Mouse (Mus musculus) MEL-GATA-1-ER (cell line): ENCODE measurements at regions not wholly inside any gene's neighbourhood (a gene's known extent, or its start where the extent isn't known, plus 50 kb on each side); places are given as distances from the start of the nearest gene placed in this dataset.
"Not testable (repeated sequence)": the region's sequence is repeated elsewhere in the genome, so short reads cannot be mapped to it uniquely, and the experiment has no call there.

Experiments used
- DNase-seq: peaks from one replicate; pipeline ENCODE4 v3.0.0-alpha.2; 2012; ENCODE audit warnings: low read depth; ENCODE audit errors: extremely low read depth

DNA sequence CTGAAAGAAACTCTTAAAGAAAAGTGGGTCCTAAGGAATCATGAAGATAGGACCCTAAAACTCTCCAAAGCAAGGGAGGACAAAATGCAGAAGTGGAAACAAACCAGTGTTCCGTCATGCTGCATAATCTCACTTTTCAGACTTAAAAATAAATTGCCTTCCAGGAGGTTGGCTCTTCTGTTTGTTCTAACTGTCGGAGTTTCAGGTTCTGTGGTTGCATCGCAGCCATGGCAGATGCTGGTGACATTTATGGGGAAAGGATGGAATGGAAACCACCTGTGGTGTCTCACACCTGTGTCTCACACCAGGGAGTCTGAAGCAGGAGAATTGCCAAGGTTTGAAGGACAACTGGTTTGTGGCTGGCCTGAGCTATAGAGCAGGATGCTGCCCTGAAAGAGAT is 50.9 kb upstream of the Hivep1 start:
- no peak for DNase-seq

DNA sequence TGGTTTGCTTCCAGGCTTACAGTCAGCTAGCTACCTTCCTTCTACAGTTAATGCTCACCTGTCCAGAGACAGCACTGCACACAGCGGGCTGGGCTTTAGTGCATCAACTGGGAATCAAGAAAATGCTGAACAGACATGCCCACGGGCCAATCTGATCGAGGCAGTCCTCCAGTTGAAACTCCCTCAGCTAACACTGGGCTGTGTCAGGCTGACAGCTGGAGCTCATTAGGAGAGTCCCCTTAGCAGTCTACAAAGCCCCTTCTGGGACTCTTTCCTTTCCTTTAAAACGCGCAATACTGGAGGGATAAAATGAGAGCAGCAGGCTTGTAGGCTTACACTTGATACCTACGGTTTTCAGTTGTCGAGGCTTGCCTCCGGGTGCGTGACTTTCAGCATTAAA is 53.9 kb upstream of the Hivep1 start:
- DNase-seq, result no peak

DNA sequence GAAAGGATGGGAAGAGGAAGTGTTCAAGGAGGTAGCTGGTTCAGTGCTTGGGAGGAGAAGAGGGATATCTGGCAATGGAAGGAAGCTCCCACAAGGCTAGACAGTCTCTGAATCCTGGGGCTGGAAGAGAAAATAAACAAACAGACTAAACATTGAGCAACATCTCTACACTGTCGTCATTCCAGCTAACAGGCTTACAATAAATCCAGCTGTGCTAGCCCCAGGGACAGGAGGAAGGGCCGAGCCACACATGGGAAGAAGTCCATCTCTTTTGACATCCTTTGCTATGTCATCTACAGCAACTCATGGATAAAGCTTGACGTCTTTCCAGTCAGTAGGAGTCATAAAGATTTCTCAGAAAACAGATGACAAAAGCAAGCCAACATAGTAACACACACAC is 57.7 kb upstream of the Hivep1 start:
- DNase-seq, result no peak

DNA sequence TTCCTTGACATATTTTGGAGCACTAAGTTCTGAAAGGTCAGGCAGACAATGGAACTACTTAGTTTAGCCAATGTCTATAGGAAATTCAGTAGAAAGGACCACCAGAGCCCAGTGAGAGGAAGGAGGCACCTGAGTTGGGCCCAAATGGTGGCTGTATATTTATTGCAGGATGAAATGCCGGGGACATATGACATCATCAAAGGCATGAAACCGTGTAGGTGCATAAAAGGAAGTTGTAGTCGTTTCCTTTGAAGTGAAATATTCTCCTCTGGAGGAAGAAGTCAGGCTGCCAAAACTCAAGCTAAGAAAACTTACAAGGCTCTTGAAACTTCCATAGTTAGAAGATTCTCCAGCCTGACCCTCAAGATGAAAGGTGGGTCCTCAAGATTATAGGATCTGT is 75.9 kb upstream of the Hivep1 start:
- DNase-seq, result no peak

DNA sequence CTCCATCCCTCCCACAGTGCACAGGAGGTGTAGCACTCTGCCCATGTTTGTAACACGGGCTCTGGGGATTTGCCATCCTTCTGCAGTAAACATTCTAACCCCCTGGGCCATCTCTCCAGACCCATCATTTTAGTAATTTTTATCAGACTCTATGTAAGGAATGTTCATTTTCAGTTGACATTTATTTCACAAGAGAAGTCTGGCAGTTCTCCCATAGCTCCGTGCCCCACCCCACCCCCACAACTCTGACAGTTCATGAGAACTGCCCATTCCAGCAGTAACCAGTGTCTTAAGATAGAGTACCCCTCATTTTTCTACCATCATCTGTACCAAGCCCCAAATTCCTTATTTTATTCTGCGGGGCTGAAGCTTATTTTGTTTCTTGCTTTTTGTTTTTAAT is 88.9 kb upstream of the Hivep1 start:
- no peak for DNase-seq

DNA sequence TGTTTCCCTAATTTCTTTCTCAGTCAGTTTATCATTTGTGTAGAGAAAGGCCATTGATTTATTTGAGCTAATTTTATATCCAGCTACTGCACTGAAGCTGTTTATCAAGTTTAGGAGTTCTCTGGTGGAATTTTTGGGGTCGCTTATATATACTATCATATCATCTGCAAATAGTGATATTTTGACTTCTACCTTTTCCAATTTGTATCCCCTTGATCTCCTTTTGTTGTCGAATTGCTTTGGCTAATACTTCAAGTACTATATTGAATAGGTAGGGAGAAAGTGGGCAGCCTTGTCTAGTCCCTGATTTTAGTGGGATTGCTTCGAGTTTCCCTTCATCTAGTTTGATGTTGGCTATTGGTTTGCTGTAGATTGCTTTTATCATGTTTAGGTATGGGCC is 90.9 kb upstream of the Hivep1 start:
- DNase-seq, result not testable (repeated sequence)

DNA sequence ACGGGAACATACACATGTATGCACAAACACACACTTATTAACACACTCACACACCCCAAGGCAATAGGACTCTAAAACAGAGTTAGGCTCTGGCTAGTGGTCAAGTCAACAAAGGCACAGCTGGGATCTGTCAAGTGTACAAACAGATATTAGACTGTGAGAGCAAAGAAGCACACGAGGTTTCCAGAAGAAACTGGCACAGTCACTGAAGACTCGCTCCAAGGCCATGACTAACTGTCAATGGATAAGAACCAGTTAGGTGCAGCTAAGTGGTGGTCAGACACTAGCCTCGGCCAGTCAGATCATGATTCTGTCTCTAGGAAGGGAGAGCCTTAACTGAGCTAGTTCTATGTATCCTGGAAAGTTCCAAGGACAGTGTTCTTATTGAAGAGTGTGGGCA is 93.9 kb upstream of the Hivep1 start:
- DNase-seq, result no peak

DNA sequence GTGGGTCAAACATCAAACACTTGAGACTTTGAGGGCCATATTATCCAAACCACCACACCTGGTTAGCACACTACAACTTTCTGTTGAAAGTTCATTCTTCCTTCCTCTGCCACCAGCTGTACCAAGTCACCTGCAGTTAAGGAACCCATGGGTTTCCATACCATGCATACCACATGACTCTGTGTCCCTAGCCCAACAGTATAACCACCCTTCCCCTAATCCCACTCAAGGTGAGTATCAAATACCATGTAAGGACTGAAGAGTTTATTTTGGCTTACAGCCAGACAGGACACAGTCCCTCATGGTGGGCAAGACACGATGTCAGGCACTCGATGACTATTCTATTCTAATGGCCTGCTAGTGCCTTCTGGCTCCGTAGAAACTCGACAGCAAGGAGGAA is 95.9 kb upstream of the Hivep1 start:
- no peak for DNase-seq

DNA sequence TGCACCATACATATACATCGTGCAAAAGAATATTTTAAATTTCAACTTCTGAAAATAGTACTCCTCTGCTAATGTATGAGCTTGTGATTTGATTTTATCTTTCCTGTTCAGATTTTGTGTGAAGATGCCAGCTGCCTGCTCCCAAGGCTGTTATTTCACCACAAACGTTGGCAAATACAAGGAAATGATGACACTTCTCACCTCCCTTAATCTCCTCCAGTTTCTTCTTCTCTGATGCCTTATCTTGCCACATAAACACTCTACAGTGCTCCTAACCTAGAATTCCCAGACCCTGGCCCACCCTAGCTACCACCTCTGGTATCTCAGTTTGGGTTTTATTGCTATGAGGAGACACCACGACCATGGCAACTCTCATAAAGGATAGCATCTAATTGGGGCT is 96.6 kb upstream of the Hivep1 start:
- DNase-seq, result no peak

DNA sequence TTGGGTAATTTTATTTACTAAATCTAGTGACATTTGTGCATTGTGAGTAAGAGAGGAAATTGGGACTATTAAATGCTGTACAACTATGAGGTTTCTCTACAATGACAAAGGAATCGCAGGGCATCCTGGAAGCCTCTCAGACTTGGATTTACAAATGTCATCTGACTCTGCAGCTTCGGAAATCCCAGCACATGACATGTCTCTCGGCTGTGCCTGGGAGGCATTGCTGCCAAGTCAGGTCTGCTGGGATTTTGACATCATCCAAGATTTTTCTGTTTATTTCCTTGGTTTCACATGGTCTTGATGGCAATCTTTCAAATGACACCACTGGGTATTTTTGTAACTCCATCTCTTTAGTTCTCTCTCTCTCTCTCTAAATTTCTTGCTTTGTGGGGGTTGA is 99.4 kb upstream of the Hivep1 start:
- DNase-seq, result no peak

DNA sequence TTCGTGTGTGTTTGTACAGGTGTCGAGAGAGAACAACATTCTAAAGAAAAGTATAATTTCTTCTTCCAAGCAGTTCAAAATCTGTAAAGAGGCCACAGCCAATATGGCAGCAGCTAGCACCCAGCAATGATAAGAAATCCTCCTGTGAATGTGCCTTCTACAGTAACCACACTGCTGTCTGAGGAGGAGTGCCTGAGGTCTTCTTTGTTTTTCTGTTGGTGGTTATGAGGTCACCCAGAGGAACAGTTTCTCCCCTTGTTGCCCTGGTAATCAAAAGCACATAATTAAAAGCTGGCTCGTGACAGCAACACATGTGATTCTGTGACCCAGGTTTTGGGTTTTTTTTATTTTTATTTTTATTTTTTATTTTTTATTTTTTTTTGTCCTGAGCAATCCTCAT is 100.8 kb upstream of the Adtrp start:
- no peak for DNase-seq

DNA sequence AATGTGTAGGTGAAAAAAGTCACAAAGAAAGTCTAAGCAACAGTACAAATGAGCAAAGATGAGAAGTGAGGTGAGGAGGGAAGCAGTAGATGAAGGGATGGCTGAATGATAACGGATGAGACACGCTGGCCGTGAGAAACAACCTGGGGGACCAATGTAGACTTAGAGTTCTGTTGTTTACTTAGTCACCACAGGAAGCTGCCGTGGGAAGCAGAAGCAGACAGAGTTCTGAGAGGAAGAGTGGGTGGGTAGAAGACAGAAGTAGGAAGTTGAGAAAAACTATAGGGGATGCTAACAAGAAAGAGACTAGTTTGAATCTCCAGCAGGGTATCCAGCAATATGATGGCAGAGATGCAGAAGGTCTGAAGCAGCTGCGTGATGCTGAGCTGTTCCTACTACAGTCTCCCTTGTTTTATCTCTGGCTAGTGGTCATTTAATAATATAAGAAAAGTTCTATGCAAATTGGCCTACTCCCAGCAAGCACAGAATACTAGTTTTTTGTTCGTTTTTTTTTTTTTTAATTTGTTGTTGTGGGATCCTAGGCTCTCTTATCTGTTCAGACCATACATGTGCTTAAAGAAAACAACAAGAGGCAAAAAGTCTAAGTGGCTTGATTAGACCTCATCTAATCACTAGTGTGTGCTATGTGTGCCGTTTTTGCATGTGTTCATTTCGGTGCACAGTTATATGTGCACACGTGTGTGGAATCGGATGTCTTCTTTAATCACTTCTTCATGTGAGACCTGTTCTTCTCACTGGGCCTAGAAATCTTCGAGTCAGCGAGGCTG is 85.0 kb upstream of the Adtrp start:
- DNase-seq, result no peak

DNA sequence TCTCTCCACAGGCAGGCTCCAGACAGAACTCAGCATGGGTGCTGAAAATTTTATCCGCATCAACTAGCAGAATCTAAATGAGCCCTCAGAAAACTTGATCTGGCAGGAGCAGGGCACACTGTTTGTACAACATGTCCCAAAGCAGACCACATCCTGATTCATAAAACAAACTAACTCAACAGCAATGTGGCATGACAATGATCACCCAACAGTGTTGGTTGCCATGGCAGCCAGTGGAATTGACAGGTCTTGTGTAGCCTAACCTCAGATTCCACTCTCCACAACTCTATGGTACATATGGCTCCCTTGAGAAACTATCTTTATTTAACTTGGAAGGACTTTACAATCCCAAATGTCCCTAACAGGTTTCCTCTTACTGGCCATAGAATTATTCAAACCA is 82.3 kb upstream of the Adtrp start:
- no peak for DNase-seq

DNA sequence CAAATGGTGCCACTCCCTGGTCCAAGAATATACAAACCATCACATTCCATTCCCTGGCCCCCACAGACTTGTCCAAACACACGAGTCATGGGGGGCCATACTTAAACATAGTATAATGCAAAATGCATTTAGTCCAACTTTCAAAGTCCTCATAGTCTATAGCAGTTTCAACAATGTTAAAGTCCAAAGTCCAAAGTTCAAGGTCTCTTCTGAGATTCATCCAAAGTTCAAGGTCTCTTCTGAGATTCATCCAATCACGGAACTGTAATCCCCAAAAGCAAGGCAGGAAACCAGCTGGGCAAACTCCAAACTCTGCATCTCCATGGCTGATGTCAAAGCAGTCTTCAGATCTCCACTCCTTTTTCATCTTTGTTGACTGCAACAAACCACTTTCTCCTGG is 78.4 kb upstream of the Adtrp start:
- DNase-seq, result not testable (repeated sequence)

DNA sequence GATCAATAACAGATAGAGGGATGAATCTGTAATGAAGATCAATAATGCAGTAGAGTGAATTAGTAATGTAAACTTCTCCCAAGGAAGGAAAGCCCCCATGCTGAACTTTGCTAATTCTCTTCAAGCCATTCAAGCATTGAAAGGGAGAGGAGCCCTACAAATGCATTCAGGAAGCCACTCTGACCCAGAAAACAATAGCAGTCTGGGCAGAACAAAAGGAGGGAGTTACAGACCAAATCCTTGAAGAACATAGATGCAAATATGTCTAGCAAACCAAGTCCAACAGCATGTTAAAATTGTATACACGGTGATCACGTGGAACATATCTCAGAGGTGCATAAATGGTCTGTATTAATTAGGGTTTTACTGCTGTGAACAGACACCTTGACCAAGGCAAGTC is 77.7 kb upstream of the Adtrp start:
- DNase-seq, result no peak

DNA sequence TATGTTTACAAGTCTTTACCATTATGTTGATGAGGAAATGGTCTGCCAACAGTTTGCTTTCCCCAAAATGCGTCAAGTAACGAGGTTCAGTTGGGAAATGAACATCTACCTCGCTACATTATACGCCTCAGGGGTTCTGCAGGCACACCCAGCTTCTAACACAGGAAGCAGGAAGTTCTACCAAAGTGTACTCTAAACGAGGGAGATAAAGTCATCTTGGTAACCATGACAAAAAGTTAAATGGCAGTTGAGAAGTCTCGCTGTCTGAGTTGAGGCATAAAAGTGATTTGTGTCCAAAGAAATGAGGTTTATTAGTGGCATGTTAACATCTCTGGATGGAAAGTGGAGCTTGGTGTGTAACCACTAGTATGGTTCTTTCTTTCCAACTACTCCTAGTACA is 73.7 kb upstream of the Adtrp start:
- no peak for DNase-seq

DNA sequence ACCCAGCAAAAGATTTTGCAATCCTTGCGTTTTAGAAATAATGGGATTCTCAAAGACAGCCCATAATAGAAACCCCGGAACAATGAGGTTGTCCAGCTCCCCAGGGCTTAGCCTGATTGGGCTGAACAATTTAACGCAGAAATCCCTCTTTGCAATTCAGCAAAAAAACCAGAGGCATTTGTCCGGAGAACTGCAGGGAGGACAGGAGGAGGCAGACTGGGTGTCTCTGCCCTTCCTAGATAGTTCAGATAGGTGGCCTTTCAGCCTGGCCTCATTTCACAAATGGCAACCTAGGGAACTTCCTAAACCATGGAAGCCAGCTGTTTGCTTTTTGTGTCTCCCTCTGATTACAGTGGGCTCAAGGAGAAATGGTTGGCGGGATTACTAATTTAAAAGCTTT is 71.0 kb upstream of the Adtrp start:
- DNase-seq, result no peak

DNA sequence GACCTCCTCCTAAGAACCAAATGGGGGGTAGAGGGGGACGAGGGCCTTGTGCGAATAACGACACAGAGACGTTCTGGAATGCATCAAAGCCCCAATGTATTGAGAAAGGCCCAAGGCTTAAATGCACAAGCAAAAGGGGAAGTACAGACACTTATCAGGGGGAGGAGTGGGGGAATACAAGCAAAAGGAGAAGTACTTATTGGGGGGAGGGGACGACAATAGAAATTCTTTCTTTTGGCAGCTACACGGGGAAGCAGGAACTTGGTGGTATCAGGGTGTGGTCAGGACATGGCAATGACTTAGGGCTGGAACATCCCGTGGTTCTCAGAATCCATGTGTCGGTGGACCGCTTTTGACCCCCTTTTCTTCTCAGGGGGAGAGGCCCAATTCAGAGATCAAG is 68.3 kb upstream of the Adtrp start:
- DNase-seq, result peak; percentile 35

DNA sequence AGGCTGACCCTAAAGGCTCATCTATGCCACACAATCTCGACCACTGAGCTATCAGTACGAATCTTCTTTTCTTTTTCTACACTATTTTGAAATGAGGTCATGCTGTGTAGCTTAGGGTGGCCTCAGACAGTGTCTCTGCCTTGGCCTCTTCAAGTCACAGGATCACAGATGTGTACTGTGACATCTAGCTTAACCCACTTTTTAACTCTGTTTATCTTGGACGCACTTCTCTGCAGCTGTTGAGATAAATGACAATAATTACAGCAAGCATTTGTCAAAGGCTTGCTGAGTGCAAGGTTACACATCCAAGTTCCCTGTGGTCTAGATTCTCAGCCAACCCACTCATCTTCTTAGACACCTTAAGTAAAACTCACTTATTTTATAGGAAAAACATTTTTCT is 63.3 kb upstream of the Adtrp start:
- DNase-seq, result no peak

DNA sequence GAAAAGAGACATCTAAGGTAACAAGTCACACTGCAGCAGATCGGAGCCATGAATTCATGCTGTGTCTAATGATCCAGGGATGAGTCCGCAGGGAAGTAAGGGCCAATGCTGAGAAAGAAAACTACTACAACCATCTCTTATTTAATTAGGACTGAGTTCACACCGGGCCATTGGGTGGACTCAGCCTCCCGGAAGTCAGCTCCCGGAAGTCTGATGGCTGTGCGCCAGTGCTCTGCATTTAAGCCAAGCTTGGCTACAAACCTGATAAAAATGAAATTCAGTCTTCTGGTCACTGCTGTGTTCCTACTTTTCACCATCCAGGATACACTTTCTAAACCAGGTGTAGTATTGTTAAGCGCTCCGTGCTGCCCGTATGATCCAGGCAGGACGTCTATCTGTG is 62.8 kb upstream of the Adtrp start:
- DNase-seq, result no peak

DNA sequence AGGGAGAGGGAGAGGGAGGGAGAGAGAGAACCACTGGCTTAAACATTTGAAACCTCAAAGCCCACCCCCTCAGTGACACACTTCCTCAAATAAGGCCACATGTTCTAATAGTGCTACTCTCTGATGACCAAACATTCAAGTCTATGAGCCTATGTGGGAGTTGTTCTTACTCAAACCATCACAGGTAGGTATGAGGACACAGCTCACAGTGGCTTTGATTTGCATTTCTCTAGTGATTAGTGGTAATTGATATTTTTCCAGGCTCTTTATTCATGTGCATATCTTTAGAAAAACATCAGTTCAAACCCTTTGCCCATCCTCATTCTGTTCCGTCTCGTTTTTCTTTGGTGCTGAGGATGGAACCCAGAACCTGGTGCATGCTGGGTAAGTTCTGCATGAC is 59.5 kb upstream of the Adtrp start:
- no peak for DNase-seq

DNA sequence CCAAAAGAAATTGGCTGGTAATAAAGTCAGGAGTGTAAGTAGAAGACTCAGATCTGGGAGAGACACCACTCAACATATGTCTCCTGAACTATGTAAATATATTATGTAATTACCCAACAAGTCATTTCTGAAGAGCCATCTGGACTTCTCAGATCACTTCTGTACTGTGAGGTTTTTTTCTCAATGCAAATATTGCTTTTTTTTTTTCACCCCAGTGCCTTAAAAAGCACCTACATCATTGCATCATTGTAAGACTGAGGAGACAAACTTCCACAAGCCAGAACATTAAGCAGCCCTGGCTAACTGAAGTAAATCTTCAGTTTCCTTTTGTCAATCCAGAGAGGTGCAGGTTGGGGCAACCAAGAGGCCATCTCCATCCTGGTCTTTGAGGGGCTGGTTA is 55.8 kb upstream of the Adtrp start:
- no peak for DNase-seq

DNA sequence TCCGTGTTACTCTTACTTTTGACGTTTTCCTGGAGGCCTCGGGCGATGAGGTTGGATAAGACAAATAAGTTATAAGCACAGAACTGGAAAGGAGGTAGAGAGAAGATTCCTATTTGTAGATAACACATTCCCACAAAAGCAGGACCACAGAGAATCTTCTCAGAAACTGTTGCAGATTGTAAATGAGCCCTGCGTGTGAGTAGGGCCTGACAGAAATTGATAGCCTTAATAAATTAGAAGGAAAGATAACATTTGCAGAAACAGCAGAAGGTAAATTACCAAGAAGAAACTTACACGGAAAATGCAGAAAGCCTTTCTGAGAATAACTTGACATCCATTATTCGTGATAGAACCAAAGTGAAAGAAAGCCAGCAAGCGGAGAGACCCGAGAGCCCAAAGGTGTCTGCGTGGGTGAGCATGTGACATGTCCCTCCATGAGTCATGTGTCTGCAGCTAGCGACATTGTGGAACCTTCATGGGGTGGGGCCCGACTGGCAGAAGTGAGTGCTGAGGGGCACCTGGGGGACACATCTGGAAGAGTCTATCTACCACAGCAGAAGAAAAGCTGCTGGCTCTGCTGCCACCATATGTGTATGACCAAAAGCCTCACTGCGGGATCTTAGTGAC is 52.5 kb upstream of the Adtrp start:
- no peak for DNase-seq
